Mouse (Mus musculus) testis, adult 2 months (tissue): ENCODE results near the gene Zfp652. TPM values are rescaled to one million over a fixed set of nuclear protein-coding genes. Genes with fewer than 3 reads are reported as not detected.

Source experiments
- H3K27ac ChIP-seq: fragments of 200-500 bp; 2 replicates; pipeline ENCODE4 v1.5.1; 2012; ENCODE audit warnings: low read depth, low read length; ENCODE audit not compliant: control insufficient read depth, insufficient read depth
- H3K27me3 ChIP-seq: fragments of 200-500 bp; 2 replicates; pipeline ENCODE4 v1.6.1; 2012; ENCODE audit warnings: mild to moderate bottlenecking, low read length, moderate library complexity; ENCODE audit not compliant: control insufficient read depth, insufficient read depth
- H3K36me3 ChIP-seq: fragments of 200-500 bp; 2 replicates; pipeline ENCODE4 v1.6.1; 2012; ENCODE audit warnings: mild to moderate bottlenecking, low read length; ENCODE audit not compliant: control insufficient read depth, insufficient read depth
- H3K4me1 ChIP-seq: fragments of 200-500 bp; 2 replicates; pipeline ENCODE4 v1.6.1; 2012; ENCODE audit warnings: low read length; ENCODE audit not compliant: control insufficient read depth, insufficient read depth
- H3K4me3 ChIP-seq: fragments of 200-500 bp; 2 replicates; pipeline ENCODE4 v1.5.1; 2012; ENCODE audit warnings: low read depth, mild to moderate bottlenecking, low read length, moderate library complexity, mixed read lengths; ENCODE audit not compliant: control insufficient read depth
- CTCF ChIP-seq: fragments of 200-500 bp; IDR thresholded peaks from 2 replicates; pipeline ENCODE4 v1.5.1; 2012; ENCODE audit warnings: low read depth, mild to moderate bottlenecking, inconsistent platforms, low read length, moderate library complexity; ENCODE audit not compliant: control insufficient read depth, insufficient read depth, insufficient replicate concordance
- POLR2A ChIP-seq: fragments of 200-500 bp; IDR thresholded peaks from 2 replicates; pipeline ENCODE4 v1.6.1; 2012; ENCODE audit warnings: low read depth, mild to moderate bottlenecking, inconsistent platforms, low read length, moderate library complexity; ENCODE audit not compliant: control insufficient read depth
- polyA plus RNA-seq: library from polyadenylated mRNA; depleted of rRNA; stranded (reverse); fragments of >200 nt; gene quantifications from 2 replicates; pipeline ENCODE4 v1.2.3, GENCODE M21; 2012

Gene Zfp652
- polyA plus RNA-seq, 1 experiment, result 11.8 TPM

DNA sequence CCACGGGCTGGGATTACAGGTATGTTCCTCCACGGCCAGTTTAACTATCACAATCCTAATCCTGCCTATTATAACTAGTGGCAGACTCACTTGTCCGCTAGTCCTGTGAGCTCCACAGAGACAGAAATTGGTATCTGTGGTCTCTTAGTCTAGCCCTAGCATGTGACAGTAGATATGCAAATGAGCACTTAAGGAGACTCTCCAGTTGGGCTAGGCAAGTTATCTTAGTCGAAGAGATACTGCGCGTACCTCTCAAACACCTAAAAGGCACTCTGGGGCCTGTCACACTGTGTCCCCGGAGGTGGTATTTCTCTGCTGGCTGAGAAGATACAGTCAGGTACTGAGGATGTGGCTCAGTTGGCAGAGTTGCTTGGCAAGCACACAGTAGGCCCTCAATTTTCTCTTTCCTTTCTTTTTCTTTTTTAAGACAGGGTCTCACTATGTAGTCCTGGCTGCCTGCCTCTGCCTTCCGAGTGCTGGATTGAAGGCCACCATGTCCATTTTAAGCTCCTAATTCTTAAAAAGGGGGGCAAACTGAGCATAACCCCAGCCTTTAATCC lies 80.6 kb downstream of the Zfp652 start:
- no peak for TF ChIP-seq CTCF
- TF ChIP-seq POLR2A, result no peak
- Histone ChIP-seq H3K4me1 (peaks cover 9% of the 10 kb centered on the region), H3K27me3 (no peaks in the 10 kb centered on the region), H3K27ac (no peak overlapping the region), H3K36me3 (no peaks in the 10 kb centered on the region), H3K4me3 (no peak overlapping the region)

DNA sequence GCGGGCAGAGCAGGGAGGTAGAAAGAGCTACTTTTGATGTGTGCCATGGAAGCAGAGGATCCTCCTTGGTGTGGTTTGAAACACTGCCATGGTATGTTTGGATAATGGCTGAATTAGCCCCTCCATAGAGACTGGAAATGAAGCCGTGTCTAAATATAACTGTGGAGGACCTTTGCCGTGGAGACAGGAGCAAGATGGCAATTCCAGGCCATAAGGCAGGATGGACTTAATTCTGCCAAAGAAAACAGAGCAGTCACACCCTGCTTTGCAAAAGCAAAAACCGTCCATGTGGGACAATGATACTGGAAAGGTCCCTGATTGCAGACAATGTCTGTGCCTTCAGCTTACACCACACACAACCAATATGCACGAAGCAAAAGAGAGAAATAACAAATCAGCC lies 81.7 kb downstream of the Zfp652 start:
- H3K27me3 ChIP-seq, result no peaks in the 10 kb centered on the region
- TF ChIP-seq CTCF, result no peak
- no peak for TF ChIP-seq POLR2A
- peaks cover 9% of the 10 kb centered on the region for H3K4me1 ChIP-seq
- no peaks in the 10 kb centered on the region for H3K36me3 ChIP-seq
- no peak overlapping the region for H3K27ac ChIP-seq
- H3K4me3 ChIP-seq, result no peak overlapping the region

DNA sequence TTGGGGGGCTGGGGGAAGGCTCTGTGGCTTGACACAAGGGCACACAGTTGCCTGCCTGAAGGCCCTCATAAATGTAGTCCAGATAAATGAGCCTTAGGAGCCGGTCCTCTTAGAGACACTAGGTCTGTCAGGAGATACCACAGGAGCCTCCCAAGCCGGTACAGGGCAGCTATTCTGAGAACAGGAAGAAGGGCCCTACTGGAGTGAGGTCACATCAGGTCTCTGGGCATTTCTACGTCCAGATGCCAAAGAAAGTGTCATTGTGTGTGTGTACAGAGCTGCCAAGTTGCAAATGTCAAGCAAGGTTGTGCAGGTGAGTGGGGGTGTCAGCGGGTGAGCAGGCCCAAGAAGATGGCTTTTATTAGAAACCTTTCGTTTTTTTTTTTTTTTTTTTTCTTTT lies 83.1 kb downstream of the Zfp652 start:
- no peak overlapping the region for H3K4me3 ChIP-seq
- H3K27ac ChIP-seq, result no peak overlapping the region
- no peak for TF ChIP-seq CTCF
- no peak for TF ChIP-seq POLR2A
- H3K27me3 ChIP-seq, result no peaks in the 10 kb centered on the region
- H3K36me3 ChIP-seq, result no peaks in the 10 kb centered on the region
- H3K4me1 ChIP-seq, result peaks cover 9% of the 10 kb centered on the region

DNA sequence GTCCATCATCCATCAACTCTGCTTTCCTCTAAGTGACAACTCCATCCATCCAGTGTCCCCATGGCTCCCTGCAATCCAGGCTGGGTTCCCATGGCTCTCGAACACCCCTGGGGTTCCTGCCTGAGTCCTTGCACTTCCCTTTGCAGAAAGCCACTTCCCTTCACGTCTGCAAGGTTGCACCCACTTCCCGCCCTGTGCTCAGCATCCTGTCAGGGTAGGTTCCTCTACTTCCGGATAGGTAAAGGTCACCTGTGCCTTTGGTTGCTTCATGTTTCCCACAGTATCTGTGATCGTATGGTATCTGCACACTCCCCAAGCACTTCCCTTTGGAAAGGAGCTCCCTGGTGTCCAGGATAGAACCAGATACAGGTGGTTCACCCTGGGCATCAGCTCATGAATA lies 92.5 kb downstream of the Zfp652 start:
- Histone ChIP-seq H3K36me3 (no peaks in the 10 kb centered on the region), H3K27ac (no peak overlapping the region), H3K4me1 (no peaks in the 10 kb centered on the region), H3K27me3 (no peaks in the 10 kb centered on the region), H3K4me3 (no peak overlapping the region)
- TF ChIP-seq POLR2A (no peak), CTCF (no peak)

DNA sequence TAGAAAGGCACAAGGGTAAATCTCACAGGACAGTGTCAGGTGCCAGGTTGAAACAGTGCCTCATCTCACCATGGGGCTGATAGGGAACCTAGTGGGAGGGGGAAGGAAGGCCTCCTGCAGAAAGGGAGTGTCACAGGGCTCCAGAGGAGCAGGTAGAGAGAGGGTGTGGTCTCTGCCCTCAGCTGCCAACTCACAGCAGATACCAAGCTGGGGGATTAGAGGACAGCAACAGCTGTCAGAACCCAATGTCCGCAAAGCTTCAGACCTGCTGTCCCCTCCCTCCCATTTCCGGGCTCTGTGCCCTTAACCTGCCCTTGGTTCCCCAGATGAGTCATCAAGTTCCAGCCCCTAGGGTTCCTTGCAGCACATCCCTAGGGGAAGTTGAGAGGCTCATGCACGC lies 93.1 kb downstream of the Zfp652 start:
- Histone ChIP-seq H3K36me3 (no peaks in the 10 kb centered on the region), H3K4me3 (no peak overlapping the region), H3K27ac (no peak overlapping the region), H3K27me3 (no peaks in the 10 kb centered on the region), H3K4me1 (no peaks in the 10 kb centered on the region)
- TF ChIP-seq CTCF, result no peak
- TF ChIP-seq POLR2A, result no peak

DNA sequence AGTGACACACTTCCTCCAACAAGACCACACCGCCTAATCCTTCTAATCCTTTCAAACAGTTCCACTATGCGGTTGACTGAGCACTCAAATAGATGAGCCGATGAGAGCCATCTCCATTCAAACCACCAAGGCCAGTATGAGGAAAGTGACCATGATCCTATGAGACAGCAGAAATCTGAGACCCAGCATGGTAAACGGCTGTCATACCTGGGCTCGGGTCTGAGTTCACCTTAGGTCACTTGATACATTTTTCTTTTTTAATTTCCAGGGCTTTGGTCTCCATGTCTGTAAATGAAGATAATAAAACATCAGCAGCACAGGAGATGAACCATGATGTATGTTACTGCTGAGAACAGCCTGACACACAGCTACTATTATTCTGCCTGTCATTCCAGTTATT lies 95.4 kb downstream of the Zfp652 start:
- Histone ChIP-seq H3K4me3 (no peak overlapping the region), H3K27me3 (no peaks in the 10 kb centered on the region), H3K4me1 (no peaks in the 10 kb centered on the region), H3K36me3 (no peaks in the 10 kb centered on the region), H3K27ac (no peak overlapping the region)
- TF ChIP-seq POLR2A (no peak), CTCF (no peak)

DNA sequence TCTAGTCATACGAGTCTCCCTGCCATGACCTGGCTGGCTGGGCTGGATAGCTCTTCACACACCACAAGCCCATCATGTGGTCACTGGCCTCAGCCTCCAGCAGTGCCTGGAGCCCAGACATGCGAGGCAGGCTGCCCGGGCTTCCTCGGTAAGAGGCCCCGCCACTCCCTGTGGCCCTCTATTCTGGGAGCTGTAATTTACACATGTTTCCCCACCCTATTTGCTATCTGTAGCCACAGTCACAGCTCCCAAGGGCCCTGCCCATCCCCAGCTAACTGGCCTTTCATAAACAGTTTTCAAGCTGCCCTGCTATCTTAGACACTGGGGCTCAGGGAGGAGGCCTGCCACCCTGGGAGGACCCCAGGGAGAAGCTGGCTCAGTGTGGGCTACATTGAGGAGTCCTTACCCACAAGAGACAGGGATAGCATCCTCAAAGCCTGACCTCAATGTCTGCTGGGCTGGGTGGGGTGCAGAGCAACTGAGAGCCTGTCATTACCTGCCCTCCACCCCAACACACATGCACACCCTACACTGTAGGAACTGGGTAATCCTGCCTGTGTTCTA lies 96.1 kb downstream of the Zfp652 start:
- Histone ChIP-seq H3K27ac (no peak overlapping the region), H3K27me3 (no peaks in the 10 kb centered on the region), H3K4me3 (no peak overlapping the region), H3K36me3 (no peaks in the 10 kb centered on the region), H3K4me1 (no peaks in the 10 kb centered on the region)
- TF ChIP-seq POLR2A (no peak), CTCF (no peak)
